Mouse (Mus musculus): ENCODE measurements around the gene L3mbtl1. TPM values are rescaled to one million over a fixed set of nuclear protein-coding genes. Genes with fewer than 3 reads are reported as not detected.

L3mbtl1 gene
- polyA plus RNA-seq (2012; rRNA removed; ENCODE audit: low replicate concordance): 0.04 TPM in 1 of 2 replicates, not detected in the other

DNA sequence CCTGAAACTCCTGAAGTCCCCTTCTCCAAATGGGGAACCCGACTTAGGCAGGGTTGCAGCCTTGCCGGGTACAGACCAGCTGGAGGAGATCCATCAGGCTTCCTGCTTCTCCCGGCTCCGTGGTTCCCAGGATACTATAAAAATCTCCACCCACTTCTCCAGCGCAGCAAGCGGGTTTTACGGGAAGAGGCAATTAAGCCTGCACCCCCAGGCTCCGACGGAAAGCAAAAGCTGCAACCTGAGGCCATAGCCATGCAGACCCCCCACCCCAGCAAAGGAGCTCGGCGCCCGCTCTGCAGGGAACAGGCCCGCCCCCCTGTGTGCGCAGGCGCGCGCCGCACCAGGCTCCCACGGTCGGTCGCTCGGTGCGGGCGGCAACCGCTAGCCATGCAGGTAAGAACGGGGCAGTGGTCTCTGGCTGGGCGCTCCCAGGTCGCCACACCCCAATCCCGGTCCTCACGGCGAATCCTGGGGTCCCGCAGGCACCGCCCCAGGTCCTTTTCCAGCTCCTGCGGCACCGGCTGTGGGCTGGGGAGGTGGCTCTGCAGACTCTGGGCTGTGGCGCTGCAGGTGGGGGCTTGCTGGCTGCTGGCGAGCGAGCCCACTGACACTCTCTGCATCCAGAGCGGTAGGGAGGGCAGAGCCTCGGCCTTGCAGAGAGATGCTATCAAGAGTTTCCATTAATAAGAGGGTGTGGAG lies at the start of gene L3mbtl1:
Gene L3mbtl1, plus strand, starts transcription at position 325 of the 699 bp plus-strand sequence.

DNA sequence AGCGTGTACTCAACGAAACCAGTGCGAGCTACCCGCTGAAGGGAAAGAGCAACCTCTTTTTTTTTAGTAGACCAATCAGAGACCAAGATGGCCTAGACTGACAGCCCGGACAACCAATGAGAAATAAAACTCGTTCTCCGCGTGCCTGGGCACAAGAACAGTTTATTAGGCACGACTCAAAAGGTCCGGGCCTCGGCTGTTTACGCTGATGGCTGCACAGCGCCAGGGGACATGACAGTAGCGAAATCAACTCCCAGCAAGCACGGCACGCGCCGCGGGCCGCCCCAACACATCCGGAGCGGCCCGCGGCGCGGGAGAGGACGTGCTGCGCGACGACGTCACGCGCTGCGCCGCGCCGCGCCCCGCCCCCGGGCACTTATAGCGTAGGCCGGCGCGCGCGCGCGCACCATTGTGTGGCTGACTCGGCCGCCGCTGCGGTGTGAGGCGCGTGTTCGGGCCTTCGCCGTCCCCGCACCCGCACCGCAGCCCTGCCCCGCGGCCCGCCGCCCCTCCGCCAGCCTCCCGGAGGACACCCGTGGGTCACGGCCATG lies 12.1 kb upstream of the L3mbtl1 start, which contains the start of gene Srsf6:
Gene Srsf6, plus strand, starts transcription at position 406 of the 551 bp plus-strand sequence.

DNA sequence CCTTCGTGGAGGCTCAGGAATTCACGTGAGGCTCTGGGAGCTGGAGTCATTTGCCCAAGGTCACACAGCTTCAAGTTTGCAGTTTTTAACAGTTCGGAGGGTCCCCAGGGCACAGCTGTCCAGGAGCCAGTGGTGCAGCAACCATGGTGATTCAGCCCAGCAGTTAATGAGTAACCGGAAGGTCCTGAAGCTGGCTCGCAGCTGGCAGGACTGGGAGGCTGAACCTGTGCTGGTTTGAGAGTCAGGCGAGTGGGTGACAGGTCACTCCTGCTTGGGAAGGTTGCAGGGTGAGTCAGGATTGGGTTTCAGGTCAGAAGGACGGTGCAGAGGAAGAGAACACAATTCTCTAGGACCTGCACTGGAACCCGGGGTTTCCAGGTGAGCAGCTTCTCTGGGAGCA lies 43.9 kb downstream of the L3mbtl1 start, which contains the start of gene Sgk2:
Gene Sgk2, plus strand, starts transcription at position 113 of the 400 bp plus-strand sequence.

DNA sequence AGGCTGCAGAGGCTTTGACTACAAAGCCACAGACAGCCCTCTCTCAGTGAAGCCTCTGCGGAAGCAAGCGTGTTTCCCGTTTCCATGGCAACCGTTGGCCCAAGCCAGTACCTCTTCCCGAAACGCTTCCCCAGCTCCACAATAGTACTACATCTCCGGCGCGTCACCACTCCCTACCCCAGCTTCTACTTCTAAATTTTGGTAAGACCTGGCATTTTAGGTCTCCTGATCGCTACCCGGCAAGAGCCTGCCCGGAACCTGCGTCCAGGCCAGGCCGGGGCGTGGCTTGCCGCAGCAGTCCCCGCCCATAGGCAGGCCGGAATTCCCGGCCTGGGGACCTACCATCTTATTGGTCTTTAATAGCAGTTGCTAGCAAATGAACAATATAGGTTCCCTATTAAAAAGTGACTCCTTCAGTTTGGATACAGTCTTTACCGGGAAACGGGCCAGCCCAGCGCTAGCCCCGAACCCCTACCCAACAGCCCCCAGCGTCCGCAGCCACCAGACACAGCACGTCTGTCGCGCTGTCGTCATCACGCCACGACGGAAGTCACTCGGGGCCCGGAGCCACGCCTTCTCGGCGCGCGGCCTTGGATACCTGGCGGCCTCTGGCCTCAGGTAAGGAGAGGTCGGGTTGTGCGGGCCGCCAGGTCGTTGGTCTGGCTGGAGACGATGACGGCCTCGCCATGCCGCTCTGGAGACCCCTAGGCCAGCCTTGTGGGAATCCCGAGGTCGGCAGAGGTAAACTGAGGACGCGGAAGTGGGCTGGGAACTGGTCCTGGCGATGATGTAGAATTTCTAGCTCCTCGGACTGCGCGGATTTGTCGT lies 73.9 kb downstream of the L3mbtl1 start, which contains the start of gene Ift52:
Gene Ift52, plus strand, starts transcription at position 439 of the 828 bp plus-strand sequence.

Other genes with a start within 250 kb of the L3mbtl1 start
- gene Srsf6, start 11.9 kb upstream of the L3mbtl1 start, polyA plus RNA-seq (2012; rRNA removed; ENCODE audit: low replicate concordance): 73.0 and 127 TPM in 2 replicates
- gene Sgk2, start 43.9 kb downstream of the L3mbtl1 start, polyA plus RNA-seq (2012; rRNA removed; ENCODE audit: low replicate concordance): not detected in 2 replicates
- 28.1 and 29.1 TPM in 2 replicates for gene Ift52, start 73.9 kb downstream of the L3mbtl1 start, polyA plus RNA-seq (2012; rRNA removed; ENCODE audit: low replicate concordance)
- gene Mybl2, start 111.2 kb downstream of the L3mbtl1 start, polyA plus RNA-seq (2012; rRNA removed; ENCODE audit: low replicate concordance): 1.5 and 5.7 TPM in 2 replicates
- gene Gtsf1l, start 144.4 kb downstream of the L3mbtl1 start, polyA plus RNA-seq (2012; rRNA removed; ENCODE audit: low replicate concordance): not detected in 2 replicates

Data from subcutaneous adipose tissue, adult 2 months (tissue).